Mouse (Mus musculus) spleen, postnatal 36 days (tissue): ENCODE results near the gene Cdh18.
"Not testable (repeated sequence)": the region's sequence is repeated elsewhere in the genome, so short reads cannot be mapped to it uniquely, and the experiment has no call there.

Experiments used
- DNase-seq, 2 experiments: peaks; one replicate each; pipeline ENCODE4 v3.0.0; 2022; ENCODE audit warnings: low spot score in 2 of 2, mixed read lengths in 1 of 2

Cdh18 gene

DNA sequence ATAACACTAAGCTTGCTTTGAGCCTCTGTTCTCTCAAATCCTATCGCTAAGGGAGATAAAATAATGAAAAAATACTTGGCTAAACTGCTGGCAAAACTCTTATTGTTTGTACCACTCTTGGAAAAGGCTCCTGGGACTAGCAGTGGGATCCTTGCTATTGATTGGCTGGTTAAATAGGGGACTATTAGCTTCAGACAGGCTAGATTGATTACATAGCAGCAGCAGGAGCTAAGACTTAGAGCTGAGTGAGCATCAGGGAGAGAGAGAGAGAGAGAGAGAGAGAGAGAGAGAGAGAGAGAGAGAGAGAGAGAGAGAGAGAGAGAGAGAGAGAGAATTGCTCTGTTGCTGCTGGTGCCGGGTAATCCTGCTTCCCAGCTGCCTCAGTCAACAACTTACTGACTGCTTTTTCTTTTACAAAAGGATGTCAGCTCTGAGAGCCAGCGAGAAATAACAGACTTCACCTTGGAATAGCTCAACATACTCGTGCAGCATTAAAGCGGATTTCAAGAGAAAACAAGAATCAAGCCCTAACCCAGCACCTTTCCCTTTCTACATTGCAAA is at the start of gene Cdh18:
Cdh18 (plus strand) TSS at position 312 of the 561 bp plus-strand sequence.
- no peak for DNase-seq

DNA sequence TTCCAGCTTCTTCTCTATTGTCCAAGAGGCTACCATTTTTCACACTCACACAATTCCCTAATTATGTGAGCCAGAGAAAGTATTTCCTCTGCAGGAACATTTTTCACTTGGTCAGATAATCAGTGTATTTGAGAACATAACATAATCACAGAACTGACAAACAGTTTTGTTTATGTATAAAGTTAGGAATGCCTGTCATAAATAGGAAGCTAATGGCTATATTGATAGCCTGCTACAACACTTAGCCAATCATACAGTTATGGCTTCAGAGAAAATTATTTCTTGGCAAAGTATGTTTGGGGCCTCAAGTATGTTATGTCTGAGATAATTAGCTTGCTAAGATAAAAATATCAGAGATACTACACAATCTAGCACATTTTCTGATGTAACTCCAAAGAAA is 37.6 kb upstream of the Cdh18 start:
- no peak for DNase-seq

DNA sequence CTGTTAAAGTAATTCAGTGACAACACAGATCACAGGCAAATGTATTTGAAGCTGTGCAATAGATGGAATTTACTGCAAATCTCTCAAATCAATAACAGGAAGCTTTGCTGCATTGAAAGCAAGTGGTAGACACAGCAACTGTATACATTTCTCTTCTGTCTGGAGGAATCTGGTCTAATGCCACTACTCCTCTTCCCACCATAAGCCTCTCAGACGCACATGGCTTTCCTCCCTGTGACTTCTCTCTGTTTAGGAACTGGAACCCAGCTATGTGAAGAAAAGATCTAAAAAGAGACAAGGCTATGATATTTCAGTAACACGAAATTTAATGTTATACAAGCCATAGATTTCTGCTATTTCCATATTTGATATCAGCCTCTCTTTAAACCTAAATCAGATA is 13.0 kb upstream of the Cdh18 start:
- no peak for DNase-seq

DNA sequence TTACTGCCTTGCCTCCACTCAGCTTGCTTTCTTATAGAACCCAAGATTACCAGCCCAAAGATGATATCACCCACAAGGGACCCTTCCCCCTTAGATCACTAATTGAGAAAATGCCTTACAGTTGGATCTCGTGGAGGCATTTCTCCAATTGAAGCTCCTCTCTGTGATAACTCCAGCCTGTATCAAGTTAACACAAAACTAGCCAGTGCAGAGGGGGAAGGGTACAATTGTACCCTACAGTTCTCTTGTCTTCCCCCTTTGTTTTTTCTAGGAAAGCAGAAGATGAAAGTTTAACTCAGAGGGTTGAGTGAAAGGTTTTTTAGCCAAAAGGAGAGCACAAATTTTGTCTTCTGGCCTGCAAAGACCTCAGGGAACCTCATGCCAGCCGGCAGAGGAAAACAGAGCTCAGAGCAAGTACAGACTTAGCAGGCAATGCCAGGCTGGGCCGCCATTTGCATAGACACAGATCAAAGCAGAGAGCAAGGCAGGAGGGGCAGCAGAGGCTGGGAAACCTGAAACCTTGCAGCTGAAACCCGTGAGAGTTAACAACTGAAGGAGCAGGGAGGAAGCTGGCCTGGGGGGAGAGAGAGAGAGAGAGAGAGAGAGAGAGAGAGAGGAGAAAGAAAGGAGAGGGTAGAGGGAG is 29.3 kb downstream of the Cdh18 start:
- no peak for DNase-seq

DNA sequence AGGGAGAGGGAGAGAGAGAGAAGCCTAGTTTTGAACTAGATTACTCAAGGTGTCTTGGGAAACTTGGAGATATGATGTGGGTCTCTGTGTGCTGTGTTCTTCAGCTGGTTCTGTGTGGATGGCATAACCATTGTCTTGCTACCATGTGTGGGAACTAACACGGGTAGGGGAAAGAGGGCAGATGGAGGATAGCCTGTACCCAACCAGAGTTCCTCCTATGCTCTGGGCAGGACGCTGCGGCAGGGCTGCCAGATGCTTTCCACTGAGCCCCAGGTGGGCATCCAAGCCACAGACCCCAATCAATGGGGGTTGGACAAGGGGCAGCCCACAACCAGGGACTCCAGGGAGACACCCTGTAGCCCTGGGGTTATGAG is 29.8 kb downstream of the Cdh18 start:
- no peak for DNase-seq

DNA sequence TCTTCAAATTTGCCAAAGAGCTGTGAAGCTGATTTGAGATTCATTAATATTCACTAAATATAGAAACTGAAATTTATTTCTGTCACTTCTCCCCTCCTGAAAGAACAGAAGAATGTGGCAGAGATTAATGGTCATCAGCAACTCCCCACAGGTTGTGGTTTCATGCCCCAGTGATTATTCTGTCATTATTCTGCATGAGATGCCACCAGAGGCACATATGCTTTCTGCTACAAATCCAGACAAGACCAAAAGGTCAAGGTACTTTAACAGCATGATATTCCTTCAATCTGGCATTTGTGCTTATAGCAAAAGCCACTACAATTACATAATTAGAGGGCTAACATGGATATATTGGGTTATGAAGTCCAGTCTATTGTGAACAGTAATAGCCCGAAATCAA is 35.8 kb downstream of the Cdh18 start:
- no peak for DNase-seq

DNA sequence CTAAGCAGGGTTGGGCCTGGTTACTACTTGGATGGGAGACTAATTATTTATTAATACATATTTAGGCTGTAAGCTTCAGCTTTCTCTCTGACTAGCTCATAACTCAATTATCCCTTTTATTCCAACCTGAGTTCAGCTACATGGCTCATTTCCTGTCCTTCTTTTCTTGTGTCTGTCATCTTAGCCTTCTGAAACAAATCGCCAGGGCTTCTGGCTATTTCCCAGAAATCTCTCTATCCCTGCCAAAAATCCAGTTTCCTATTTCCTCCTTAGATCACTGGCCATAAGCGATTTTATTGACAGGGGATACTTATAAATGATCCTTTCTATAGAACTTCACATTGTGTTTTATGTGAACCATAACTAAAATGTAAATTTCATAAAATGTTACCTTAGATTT is 167.6 kb downstream of the Cdh18 start:
- DNase-seq, result no peak

DNA sequence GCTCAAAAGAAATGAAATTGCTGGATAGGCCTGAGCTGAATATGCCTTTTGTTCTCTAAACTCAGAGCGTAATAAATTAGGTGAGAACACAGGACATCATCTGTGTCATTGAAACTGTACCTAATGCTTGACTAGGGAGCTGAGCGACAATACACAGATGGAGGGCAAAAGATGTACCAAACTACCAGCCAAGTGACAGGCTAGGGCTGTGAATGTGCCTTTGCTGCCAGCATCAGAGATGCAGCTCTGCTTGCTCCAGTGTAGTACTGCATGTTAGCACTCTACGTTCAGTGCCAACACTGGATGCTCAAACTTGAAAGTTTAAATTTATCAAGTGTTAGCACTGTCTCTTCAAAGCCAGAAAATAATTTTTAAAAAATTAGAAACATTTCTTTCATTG is 168.9 kb downstream of the Cdh18 start:
- no peak for DNase-seq

DNA sequence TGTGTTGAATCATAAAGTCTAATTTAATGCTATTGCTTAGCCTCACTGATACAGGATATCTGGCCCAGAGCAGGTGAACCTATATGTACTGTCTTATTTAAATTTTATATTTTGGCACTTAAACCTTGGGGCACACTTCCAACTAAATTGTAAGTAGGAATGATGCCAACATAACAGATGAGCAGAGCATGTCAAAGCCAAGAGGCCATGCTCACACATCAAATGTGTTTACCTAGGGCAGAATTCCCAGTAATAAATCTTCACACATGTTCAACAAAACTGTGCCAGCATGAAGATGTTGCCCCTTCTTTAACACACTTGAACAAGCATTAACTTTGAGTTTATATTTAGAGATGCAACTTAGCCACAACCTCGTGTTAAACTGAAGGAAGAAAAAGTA is 177.8 kb downstream of the Cdh18 start:
- DNase-seq, result no peak

DNA sequence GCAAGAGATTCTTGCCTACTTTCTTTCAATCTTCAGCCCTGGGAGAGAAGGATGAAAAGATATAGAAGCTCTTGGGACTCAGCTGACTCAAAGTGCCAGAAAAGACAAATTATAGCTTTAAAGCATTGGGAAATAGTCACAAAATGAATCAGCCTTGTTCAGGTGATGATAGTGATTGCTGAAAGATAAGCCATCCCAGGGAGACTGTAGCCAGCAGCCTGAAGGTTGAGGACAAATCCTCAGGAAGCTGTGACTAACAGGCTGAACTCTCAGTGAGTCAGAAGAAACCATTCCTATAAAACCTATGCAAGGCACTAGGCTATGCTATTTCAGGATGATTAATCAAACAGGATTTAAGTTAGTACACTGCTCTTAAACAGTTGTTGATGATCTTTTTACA is 184.2 kb downstream of the Cdh18 start:
- DNase-seq, result no peak

DNA sequence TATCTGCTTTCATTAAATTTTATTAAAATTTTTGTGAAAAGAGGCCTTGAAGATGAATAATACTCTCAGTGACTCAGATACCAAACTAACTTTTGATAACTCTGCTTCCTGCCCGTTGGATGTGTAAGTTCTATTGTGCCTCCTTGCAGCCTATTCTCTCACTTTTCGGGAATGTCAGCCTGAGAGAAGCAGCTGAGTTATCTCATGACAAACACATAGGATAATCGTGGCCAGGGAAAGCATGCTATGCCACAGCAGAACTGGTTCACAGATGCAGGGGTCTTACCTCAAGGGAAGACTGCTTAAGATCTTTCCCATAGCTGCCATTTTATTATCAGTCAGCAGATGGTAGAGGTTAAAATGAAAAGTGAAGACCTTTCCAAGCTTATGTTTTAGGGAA is 187.3 kb downstream of the Cdh18 start:
- DNase-seq, result no peak

DNA sequence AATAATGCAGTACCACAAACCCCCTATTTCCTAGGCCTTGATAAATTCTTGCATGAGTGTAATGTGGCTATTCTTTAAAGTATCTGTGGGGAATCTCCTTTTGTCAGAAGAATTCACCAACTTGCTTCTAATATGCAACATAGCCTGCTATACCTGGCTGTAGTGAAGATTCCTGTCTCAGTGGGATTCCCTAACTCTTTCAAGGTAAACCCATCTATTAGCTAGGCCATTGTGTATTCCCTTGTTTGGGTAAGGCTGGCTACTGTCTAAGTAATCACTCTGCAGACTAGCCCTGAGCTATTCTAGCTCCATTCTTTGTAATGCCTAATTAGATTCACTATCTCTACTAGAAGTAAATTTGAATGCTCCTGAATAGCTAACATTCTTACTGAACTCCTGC is 212.4 kb downstream of the Cdh18 start:
- not testable (repeated sequence) for DNase-seq

DNA sequence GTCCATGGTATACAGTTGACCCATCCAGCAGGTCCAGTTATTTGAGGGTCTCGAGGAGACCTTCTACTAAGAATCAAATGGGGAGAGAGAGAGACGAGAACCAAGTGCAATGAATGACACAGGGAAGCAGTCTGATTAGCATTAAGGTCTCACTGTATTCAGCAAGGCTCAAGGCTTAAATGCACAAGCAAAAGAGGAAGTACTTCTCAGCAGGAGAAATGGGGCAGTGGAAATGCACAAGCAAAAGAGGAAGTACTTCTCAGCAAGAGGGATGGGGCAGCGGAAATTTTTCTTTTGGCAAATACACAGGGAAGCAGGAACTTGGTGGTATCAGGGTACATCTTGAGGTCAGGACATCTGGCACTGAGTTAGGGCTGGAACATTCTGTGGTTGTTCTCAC is 217.8 kb downstream of the Cdh18 start:
- not testable (repeated sequence) for DNase-seq

DNA sequence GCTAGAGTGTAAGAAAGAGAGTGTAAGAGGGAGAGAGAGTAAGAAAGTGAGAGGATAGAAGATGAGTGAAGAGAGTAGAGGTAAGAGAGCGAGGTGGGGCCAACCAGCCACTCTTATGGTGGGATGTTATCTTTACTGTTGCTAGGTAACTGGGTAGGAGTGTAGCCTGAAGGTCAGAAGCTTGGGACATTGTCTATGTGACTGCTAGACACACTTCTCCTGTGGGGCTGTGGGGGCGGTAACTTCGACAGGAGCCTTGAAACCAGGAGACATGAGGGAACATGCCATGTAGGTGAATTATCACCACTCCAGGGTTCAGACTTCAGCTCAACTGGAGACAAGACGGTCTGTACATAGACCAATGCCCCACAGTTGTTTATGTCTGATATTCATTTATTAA is 227.5 kb downstream of the Cdh18 start:
- DNase-seq, result no peak

DNA sequence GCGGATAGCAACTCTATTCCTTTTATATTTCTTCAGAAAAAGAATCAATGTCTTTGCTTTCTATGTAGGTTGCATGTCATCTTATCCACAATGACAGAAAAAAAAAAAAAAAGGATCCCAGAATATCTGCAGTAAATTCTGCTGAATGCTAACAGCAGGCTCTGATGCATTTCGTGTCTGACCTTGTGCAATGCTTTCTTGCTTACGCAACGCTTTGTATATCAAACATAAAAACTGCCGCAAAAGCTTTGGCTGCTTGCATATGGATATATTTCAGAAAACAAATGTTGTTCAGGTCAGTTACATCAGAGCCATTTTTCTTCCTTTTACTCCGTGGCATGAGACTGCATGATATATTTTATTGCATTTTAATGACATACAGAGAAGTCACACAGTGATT is 240.9 kb downstream of the Cdh18 start:
- no peak for DNase-seq

DNA sequence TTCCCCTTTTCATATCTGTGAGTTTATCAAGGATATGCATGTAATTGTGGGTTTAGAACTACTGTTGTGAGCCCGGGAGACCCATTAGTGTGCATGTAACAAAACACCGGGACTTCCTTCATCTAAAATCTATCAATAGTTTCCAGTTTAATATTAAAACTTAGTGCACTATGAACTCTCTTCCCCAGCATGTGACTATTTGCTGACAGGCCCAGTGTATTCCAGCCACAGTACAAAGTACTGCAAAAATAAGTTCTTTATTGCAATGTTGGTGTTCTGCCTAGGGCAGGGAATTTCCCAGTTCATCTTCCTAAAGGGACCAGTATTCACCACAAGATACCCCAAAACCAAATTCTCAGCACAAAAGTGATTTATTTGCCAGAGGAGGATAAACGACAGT is 243.0 kb downstream of the Cdh18 start:
- DNase-seq, result no peak

DNA sequence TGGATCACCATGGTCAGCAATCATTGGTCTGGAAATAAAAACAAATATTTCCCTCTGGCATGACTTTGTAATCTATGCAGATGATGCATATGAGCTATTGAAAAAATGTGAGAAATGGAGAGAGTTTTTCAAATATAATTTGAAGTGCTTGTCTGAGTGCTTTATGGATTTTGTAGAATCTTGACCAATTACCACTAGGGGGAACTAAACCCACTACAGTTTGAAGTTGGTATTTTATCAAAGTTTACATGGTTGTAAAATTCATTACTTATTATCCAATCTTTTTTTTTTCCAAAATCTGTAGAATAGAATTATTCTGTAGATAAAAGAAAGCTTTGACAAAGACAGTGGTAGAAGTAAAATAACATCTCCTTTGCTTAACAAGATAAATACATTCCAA is 284.3 kb downstream of the Cdh18 start:
- DNase-seq, result no peak

DNA sequence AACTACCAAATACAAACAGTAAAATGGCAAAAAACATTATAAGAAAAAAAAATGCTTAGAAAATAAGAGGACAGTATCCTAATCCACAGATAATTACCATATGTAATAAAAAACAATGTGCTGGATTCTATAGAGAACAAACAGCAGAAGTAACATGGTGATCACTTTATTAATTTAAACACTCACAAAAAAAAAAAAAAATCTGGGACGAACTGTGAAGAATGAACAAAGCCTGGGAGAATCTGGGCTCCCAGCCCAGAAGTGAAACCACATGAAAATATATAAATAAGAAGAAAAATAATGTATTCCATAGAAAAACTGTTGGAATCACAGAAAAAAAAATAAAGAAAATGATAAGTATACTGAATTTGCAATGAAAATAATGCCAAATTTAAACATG is 288.4 kb downstream of the Cdh18 start:
- DNase-seq, result no peak

DNA sequence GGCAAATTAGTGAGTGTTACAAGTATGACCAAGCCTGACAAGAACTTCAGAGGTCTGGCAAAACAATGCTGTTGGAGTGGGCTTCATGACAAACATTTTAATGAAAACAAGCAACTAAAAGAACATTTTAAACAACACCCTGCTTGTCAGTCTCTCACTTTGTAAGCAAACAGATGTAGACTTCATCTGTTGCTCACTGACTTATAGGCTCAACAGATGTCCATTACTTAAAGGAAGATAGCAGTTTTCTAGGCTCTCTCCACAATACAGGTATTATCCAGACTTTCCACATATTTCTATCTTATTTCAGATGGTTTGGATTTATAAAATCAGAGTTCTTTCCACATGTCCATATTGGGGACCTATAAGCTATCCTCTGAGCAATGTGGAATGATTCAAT is 308.9 kb downstream of the Cdh18 start:
- DNase-seq, result no peak

DNA sequence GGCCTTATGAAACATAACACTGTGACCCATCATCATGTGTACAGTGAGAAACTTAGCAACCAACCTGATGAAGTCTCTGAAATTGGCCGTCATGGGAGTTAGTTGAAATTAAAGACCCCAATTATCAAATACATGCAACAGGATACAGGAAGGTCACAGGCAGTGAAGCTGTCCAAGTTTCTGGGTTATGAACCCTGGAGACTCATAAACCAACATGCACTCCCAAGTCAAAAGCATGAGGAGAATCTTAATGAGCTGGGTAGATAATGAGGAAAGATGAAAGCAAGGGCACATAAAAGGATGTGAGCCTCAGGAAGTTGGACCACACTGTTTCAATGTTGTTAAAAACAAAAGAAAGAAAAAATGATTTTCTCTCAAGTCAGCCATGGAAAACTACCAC is 321.9 kb downstream of the Cdh18 start:
- DNase-seq, result no peak

DNA sequence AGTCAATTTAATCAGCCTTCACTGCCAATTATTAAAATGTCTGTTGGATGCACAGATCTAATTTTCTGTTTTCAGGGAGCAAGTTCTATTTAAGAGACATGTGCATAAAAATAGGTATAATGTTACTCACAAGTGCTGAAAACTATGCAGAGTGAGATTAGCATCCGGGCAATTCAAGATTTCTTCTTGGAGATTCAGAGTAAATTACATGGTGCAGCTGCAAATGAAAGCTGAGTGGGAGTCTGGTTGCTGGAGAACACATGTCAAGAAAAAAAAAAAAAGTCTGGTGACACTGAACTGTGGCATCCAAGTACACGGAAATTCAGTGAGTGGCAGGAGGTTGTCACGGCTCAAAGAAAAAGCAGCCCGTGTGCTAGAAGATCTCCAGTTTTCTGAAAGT is 348.9 kb downstream of the Cdh18 start:
- DNase-seq, result no peak

DNA sequence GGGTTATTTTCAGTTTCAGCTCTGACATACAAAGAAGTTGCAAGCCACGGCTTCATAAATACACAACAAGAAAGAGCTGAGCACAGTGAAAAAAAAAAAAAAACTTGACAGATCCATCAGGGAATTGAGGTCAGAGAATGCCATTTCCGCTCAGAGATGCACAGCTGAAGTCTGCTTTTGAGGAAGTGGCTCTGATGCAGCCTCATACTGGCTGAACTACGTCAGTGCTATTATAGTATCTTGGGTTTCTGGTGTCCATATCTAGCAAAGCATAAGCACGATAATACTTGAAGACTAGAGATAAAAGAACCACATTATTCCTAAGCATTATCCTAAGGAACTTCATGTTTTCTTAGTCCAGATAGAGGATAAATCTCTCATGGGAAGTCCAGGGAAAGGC is 349.4 kb downstream of the Cdh18 start:
- no peak for DNase-seq

DNA sequence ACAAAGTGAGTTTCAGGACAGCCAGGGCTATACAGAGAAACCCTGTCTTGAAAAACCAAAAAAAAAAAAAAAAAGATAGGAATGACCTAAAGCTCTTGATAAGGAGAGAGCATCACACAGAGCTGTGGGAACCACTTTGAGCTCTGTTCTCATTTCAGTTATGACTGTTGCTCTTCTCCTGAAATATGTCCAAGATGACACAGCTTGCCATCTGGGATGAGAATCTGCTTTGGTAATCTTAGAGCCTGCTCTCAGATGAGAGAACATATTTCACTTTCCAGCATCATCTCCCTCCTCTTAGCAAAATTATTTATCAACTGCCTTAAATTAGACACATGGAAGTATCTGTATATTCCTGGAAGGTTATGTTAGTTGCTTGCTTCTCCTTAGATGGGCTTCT is 365.6 kb downstream of the Cdh18 start:
- DNase-seq, result no peak

DNA sequence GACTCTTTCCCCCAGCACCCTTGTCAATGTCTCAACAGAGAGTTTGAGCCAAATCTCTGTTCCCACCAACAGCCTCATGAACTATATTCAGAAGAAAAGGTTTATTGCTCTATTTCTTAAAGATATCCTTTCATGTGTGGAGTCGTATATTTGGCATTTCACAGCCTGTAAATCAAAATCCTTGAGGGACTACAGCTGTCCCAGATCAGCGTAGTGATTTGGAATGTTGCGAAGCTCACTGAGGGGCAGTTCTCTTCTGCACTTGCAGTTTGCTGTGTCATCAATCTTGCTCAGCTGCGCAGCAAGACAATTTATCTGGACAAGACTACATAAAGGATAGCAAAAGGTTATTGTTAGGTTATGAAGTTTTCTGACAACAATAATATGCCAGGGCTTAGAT is 385.5 kb downstream of the Cdh18 start:
- no peak for DNase-seq
